Mouse (Mus musculus) liver, embryonic 12.5 days (tissue): ENCODE data around the gene Rps6kl1. TPM values are rescaled to one million over a fixed set of nuclear protein-coding genes. Genes with fewer than 3 reads are reported as not detected.

Source experiments
- ATAC-seq: fragments of 200-750 bp; cut with Nextera tagmentation; 2 replicates; pipeline ENCODE4 v1.8.0; 2017; ENCODE audit warnings: moderate number of reproducible peaks, mild to moderate bottlenecking, moderate library complexity
- H3K27ac ChIP-seq: fragments of 300-500 bp; sonication (generic); 2 replicates; pipeline ENCODE4 v1.5.1; 2016; ENCODE audit warnings: mild to moderate bottlenecking
- H3K27me3 ChIP-seq: fragments of 300-500 bp; sonication (generic); replicated peaks from 2 replicates; pipeline ENCODE4 v1.6.1; 2016; ENCODE audit warnings: mild to moderate bottlenecking, moderate library complexity
- H3K36me3 ChIP-seq: fragments of 300-500 bp; sonication (generic); 2 replicates; pipeline ENCODE4 v1.6.1; 2016; ENCODE audit warnings: mild to moderate bottlenecking, moderate library complexity
- H3K4me1 ChIP-seq: fragments of 300-500 bp; sonication (generic); 2 replicates; pipeline ENCODE4 v1.6.1; 2016
- H3K4me2 ChIP-seq: fragments of 300-500 bp; sonication (generic); 2 replicates; pipeline ENCODE4 v1.6.1; 2016; ENCODE audit warnings: mild to moderate bottlenecking, moderate library complexity
- H3K4me3 ChIP-seq: fragments of 300-500 bp; sonication (generic); 2 replicates; pipeline ENCODE4 v1.5.1; 2016; ENCODE audit warnings: mild to moderate bottlenecking, moderate library complexity
- H3K9ac ChIP-seq: fragments of 300-500 bp; sonication (generic); 2 replicates; pipeline ENCODE4 v1.6.1; 2016; ENCODE audit warnings: mild to moderate bottlenecking, moderate library complexity
- H3K9me3 ChIP-seq: fragments of 300-500 bp; sonication (generic); replicated peaks from 2 replicates; pipeline ENCODE4 v1.6.1; 2016; ENCODE audit warnings: mild to moderate bottlenecking, moderate library complexity
- WGBS: fragments of 180-500 bp; shearing (Covaris S2); methylation state at CpG from one replicate; pipeline ENCODE4 v1.1.7; 2016; ENCODE audit not compliant: insufficient replicate concordance; 5-methylcytosine and 5-hydroxymethylcytosine counted together
- polyA plus RNA-seq: library from polyadenylated mRNA; unstranded; fragments of >200 nt; fragmentation: Nextera tagmentation; extraction: Ambion mirVana; gene quantifications from 2 replicates; pipeline ENCODE4 v1.2.1, GENCODE M21; 2016

Rps6kl1 gene
- polyA plus RNA-seq, 1 experiment from 2014 or later: 0.60 TPM

DNA sequence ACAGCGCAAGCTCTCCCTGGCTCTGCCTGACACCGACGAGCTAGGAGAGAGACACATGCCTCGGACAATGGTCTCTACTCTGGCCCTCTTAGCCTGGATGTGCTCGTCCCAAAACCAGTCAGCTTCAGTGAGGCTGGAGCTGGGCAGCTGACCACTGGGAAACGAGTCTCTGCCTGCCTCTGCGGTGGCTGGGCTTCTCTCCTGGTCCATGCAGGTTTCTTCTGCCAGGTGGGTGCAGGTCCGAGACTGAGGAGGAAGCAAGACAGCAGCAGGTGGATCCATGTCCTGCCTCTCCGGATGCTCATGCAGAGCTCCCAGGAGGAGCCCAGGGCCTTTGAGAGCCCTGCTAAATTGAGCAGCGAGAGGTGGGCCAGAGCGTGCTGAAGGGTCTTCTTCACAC is 55.9 kb downstream of the Rps6kl1 start:
- ATAC-seq: no peak
- no peaks in the 10 kb centered on the region for H3K36me3 ChIP-seq
- WGBS: 75% methylated on average over 11 of the region's 11 CpGs
- H3K27me3 ChIP-seq: no peaks in the 10 kb centered on the region
- no peak overlapping the region for H3K4me2 ChIP-seq
- peaks cover 32% of the 10 kb centered on the region for H3K4me1 ChIP-seq
- H3K27ac ChIP-seq: no peak overlapping the region
- H3K9me3 ChIP-seq: no peaks in the 10 kb centered on the region
- H3K4me3 ChIP-seq: no peak overlapping the region
- no peak overlapping the region for H3K9ac ChIP-seq

GRCm38 (mm10) chr12:85094706-85095105 is 56.4 kb downstream of the Rps6kl1 start:
- peaks cover 32% of the 10 kb centered on the region for H3K4me1 ChIP-seq
- no peak overlapping the region for H3K4me2 ChIP-seq
- no peak for ATAC-seq
- no peak overlapping the region for H3K27ac ChIP-seq
- H3K9me3 ChIP-seq: no peaks in the 10 kb centered on the region
- H3K4me3 ChIP-seq: no peak overlapping the region
- H3K27me3 ChIP-seq: no peaks in the 10 kb centered on the region
- no peak overlapping the region for H3K9ac ChIP-seq
- H3K36me3 ChIP-seq: no peaks in the 10 kb centered on the region
- 77% methylated on average over 10 of the region's 10 CpGs for WGBS

DNA sequence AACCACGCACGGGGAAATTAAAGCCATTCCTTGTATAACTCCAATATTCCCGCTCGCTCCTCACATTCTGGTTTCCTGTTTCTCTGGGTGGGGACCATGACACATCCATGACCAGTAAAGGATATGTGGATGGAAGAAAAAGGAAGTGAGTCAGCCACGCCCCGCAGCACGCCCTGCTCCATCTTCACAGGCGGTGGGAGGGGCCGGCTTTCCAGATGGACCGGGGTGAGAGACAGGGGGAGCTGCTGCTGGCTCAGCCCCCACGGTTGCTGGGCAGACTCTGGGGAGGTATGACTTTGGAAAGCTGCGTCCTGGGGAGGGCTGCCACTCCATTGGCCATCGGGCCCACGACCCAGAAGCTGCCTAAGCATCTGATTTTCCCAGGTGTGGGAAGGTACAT is 57.1 kb downstream of the Rps6kl1 start:
- WGBS: 27% methylated on average over 14 of the region's 14 CpGs
- no peaks in the 10 kb centered on the region for H3K9me3 ChIP-seq
- no peak overlapping the region for H3K9ac ChIP-seq
- H3K4me3 ChIP-seq: no peak overlapping the region
- peaks cover 32% of the 10 kb centered on the region for H3K4me1 ChIP-seq
- 0 out of 2 replicates have a peak, but pooled peaks have one; percentile 30 for ATAC-seq
- no peak overlapping the region for H3K4me2 ChIP-seq
- no peaks in the 10 kb centered on the region for H3K27me3 ChIP-seq
- H3K36me3 ChIP-seq: peaks cover 6% of the 10 kb centered on the region
- no peak overlapping the region for H3K27ac ChIP-seq

DNA sequence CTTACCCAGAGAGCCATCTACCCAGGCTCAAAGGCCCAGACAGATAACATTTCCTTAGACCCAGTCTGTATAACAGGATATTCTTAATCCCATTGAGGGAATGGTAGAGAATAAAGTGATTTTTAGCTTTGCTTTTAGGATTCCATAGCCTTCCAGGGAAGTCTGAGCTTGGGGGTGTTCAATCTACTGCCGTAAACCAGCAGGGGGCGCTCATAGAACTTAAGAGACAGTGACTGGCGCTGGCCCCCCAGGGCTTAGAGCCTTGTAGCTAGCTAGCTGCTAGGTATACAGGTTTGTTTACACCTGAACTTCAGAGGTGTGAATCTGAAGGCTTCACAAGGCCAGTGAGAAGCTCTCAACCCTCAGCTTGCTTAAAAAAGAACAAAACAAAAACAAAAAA is 58.9 kb downstream of the Rps6kl1 start:
- Histone ChIP-seq H3K4me2 (no peak overlapping the region), H3K36me3 (peaks cover 23% of the 10 kb centered on the region), H3K4me1 (peaks cover 29% of the 10 kb centered on the region), H3K27ac (no peak overlapping the region), H3K9ac (no peak overlapping the region), H3K9me3 (no peaks in the 10 kb centered on the region), H3K27me3 (no peaks in the 10 kb centered on the region), H3K4me3 (no peak overlapping the region)
- no peak for ATAC-seq
- 1% methylated on average over 3 of the region's 3 CpGs for WGBS

GRCm38 (mm10) chr12:85091190-85091589 is 59.9 kb downstream of the Rps6kl1 start:
- peak; percentile 67 for ATAC-seq
- WGBS: 19% methylated on average over 3 of the region's 3 CpGs

GRCm38 (mm10) chr12:85087845-85088244 is 63.2 kb downstream of the Rps6kl1 start:
- Histone ChIP-seq H3K4me3 (no peak overlapping the region), H3K4me1 (peaks cover 19% of the 10 kb centered on the region), H3K27me3 (no peaks in the 10 kb centered on the region), H3K9me3 (no peaks in the 10 kb centered on the region), H3K27ac (no peak overlapping the region), H3K9ac (no peak overlapping the region), H3K36me3 (peaks cover 32% of the 10 kb centered on the region), H3K4me2 (no peak overlapping the region)
- ATAC-seq: no peak
- 90% methylated on average over 12 of the region's 12 CpGs for WGBS

More at GRCm38 (mm10) chr12:85091190-85091589, 59.9 kb downstream of the Rps6kl1 start:
- Histone ChIP-seq H3K4me2 (no peak overlapping the region), H3K9me3 (no peaks in the 10 kb centered on the region), H3K27me3 (no peaks in the 10 kb centered on the region), H3K9ac (no peak overlapping the region), H3K4me3 (no peak overlapping the region), H3K4me1 (peaks cover 26% of the 10 kb centered on the region), H3K36me3 (peaks cover 32% of the 10 kb centered on the region), H3K27ac (peak overlapping the region; percentile 24)

Other genes starting within 250 kb of the Rps6kl1 start
- gene Fcf1, start 180.4 kb downstream of the Rps6kl1 start, polyA plus RNA-seq: 136 and 138 TPM in 2 replicates
- 19.1 and 20.2 TPM in 2 replicates for gene Arel1, start 180.4 kb downstream of the Rps6kl1 start, polyA plus RNA-seq
- gene Ylpm1, start 154.9 kb downstream of the Rps6kl1 start, polyA plus RNA-seq: 12.4 and 13.7 TPM in 2 replicates
- 3.9 and 4.1 TPM in 2 replicates for gene Prox2, start 40.5 kb downstream of the Rps6kl1 start, polyA plus RNA-seq
- gene Dlst, start 40.4 kb downstream of the Rps6kl1 start, polyA plus RNA-seq: 99.5 and 104 TPM in 2 replicates
- 0.97 and 1.6 TPM in 2 replicates for gene Pgf, start 26.5 kb upstream of the Rps6kl1 start, polyA plus RNA-seq
- gene Eif2b2, start 68.2 kb upstream of the Rps6kl1 start, polyA plus RNA-seq: 53.4 and 60.9 TPM in 2 replicates
- gene Mlh3, start 119.3 kb upstream of the Rps6kl1 start, polyA plus RNA-seq: 4.0 and 4.4 TPM in 2 replicates
- gene Acyp1, start 137.2 kb upstream of the Rps6kl1 start, polyA plus RNA-seq: 76.1 and 78.7 TPM in 2 replicates
- gene Zc2hc1c, start 137.3 kb upstream of the Rps6kl1 start, polyA plus RNA-seq: 0.12 and 0.14 TPM in 2 replicates
- gene Nek9, start 188.1 kb upstream of the Rps6kl1 start, polyA plus RNA-seq: 11.6 and 12.1 TPM in 2 replicates
- gene Tmed10, start 223.6 kb upstream of the Rps6kl1 start, polyA plus RNA-seq: 194 and 195 TPM in 2 replicates